Mouse (Mus musculus) cerebellum, adult 2 months (tissue): ENCODE data around the gene Gm4985.
"Not testable (repeated sequence)": the region's sequence is repeated elsewhere in the genome, so short reads cannot be mapped to it uniquely, and the experiment has no call there.

Experiments
- CTCF ChIP-seq: fragments of 200-500 bp; IDR thresholded peaks from 2 replicates; pipeline ENCODE4 v1.5.1; 2011; ENCODE audit warnings: low read depth, mild to moderate bottlenecking, control low read depth, low read length, moderate library complexity, borderline replicate concordance; ENCODE audit not compliant: insufficient read depth
- POLR2A ChIP-seq: fragments of 200-500 bp; IDR thresholded peaks from 2 replicates; pipeline ENCODE4 v1.6.1; 2011; ENCODE audit warnings: low read length, control low read depth, borderline replicate concordance; ENCODE audit not compliant: insufficient read depth

- not testable (repeated sequence) for TF ChIP-seq CTCF, POLR2A
Measured at GRCm38 (mm10) chrX:23958834-23959233, at the start of gene Gm4985.
